Mouse (Mus musculus) fibroblast of lung, adult 2 months (primary cell): ENCODE data around the gene Myof.

ENCODE experiments used
- DNase-seq: peaks from one replicate; pipeline ENCODE4 v3.0.0-alpha.2; 2011; ENCODE audit warnings: low read depth

Myof gene

GRCm38 (mm10) chr19:38003671-38004521, 39.5 kb downstream of the Myof start:
- DNase-seq, result peak; percentile 55

GRCm38 (mm10) chr19:38002816-38003215, 40.6 kb downstream of the Myof start:
- no peak for DNase-seq

- no peak for DNase-seq
Observed at GRCm38 (mm10) chr19:38000990-38001389, 42.4 kb downstream of the Myof start.

GRCm38 (mm10) chr19:37999941-38000340, 43.4 kb downstream of the Myof start:
- DNase-seq, result no peak

- DNase-seq, result no peak
Observed at GRCm38 (mm10) chr19:37994301-37994700, 49.1 kb downstream of the Myof start.

GRCm38 (mm10) chr19:37992184-37992554, 51.2 kb downstream of the Myof start:
- DNase-seq, result no peak

GRCm38 (mm10) chr19:37991399-37992183, 51.8 kb downstream of the Myof start:
- no peak for DNase-seq

GRCm38 (mm10) chr19:37989971-37990370, 53.4 kb downstream of the Myof start:
- no peak for DNase-seq

GRCm38 (mm10) chr19:37988156-37988555, 55.2 kb downstream of the Myof start:
- peak; percentile 24 for DNase-seq

GRCm38 (mm10) chr19:37985730-37986129, 57.6 kb downstream of the Myof start:
- DNase-seq, result no peak

GRCm38 (mm10) chr19:37975951-37976350, 67.4 kb downstream of the Myof start:
- no peak for DNase-seq

GRCm38 (mm10) chr19:37970571-37970970, 72.8 kb downstream of the Myof start:
- DNase-seq, result no peak

- DNase-seq, result no peak
Observed at GRCm38 (mm10) chr19:37970004-37970403, 73.4 kb downstream of the Myof start.

GRCm38 (mm10) chr19:37965828-37966227, 77.5 kb downstream of the Myof start:
- DNase-seq, result no peak

GRCm38 (mm10) chr19:37963421-37963820, 80.0 kb downstream of the Myof start:
- DNase-seq, result no peak

GRCm38 (mm10) chr19:37960791-37961190, 82.6 kb downstream of the Myof start:
- DNase-seq, result no peak

- peak; percentile 23 for DNase-seq
Observed at GRCm38 (mm10) chr19:37959543-37960215, 83.7 kb downstream of the Myof start.

GRCm38 (mm10) chr19:37959076-37959475, 84.3 kb downstream of the Myof start:
- DNase-seq, result peak; percentile 21

- DNase-seq, result peak; percentile 23
Observed at GRCm38 (mm10) chr19:37957256-37957655, 86.1 kb downstream of the Myof start.

- DNase-seq, result peak; percentile 48
Observed at GRCm38 (mm10) chr19:37956006-37956405, 87.4 kb downstream of the Myof start.

- DNase-seq, result peak; percentile 79
Observed at GRCm38 (mm10) chr19:37955425-37956001, 87.9 kb downstream of the Myof start.

GRCm38 (mm10) chr19:37954772-37955171, 88.6 kb downstream of the Myof start:
- DNase-seq, result no peak
